ENCODE assay signal across 32 mouse cellular contexts in the genomic region with DNA sequence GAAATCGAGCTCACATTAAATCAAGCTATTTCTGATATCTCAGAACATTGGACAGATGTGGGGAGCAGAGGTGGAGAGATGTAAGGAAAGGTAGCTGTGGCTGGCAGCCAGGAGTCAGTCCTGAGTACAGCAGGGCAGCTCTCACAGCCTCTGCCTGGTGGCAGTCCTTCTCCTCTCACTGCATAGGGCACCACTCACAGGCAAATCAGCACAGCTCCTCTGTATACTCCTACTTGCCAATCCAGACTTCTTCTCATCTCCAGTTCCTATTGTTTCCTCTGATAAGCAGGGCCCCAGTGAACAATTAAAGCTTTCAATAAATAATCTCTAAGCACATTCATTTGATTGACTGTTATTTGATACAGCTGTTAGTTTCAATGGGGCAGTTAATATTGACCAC.
A peak's percentile ranks its signal among the peaks of the same experiment; 100 is the strongest.
DNase-seq lines count a peak whose midpoint lies in the region; ATAC-seq and TF ChIP-seq lines count a peak whose summit lies in the region.
"Had no signal": no experiment of that assay in that cellular context is flagged by ENCODE, and none has a peak within 500 bp of the region (broad histone marks: within the 10 kb centered on the region; RNA-seq: fewer than 3 reads in every experiment).

No protein-coding gene starts in this region.

- no peak overlapping the region for H3K4me3 ChIP-seq in heart, postnatal 0 days (ENCODE audit: low read depth, low read length)
- no peak overlapping the region for H3K4me3 ChIP-seq in heart, embryonic 11.5 days (ENCODE audit: low read depth, low read length)
- H3K4me3 ChIP-seq in midbrain, embryonic 15.5 days: no peak overlapping the region
- no peak overlapping the region for H3K4me3 ChIP-seq in midbrain, embryonic 13.5 days (replicated peaks)
- no peak overlapping the region for H3K4me3 ChIP-seq in neural tube, embryonic 12.5 days
- H3K4me3 ChIP-seq in neural tube, embryonic 15.5 days (replicated peaks): no peak overlapping the region
- no peak overlapping the region for H3K4me3 ChIP-seq in thymus, adult 2 months (ENCODE audit: control insufficient read depth, insufficient read depth, low read length)
- H3K4me3 ChIP-seq: embryonic facial prominence, embryonic 12.5 days; heart, embryonic 10.5 days; layer of hippocampus, adult 2 months; limb, embryonic 10.5 days; limb, embryonic 15.5 days; liver, embryonic 13.5 days; megakaryocyte, embryonic 14.5 days had no signal

- 47% methylated on average over 1 of the region's 1 CpGs for WGBS in heart, postnatal 0 days
- 69% methylated on average over 1 of the region's 1 CpGs for WGBS in heart, embryonic 11.5 days (ENCODE audit: insufficient replicate concordance)
- WGBS in midbrain, embryonic 15.5 days: 80% methylated on average over 1 of the region's 1 CpGs
- WGBS in midbrain, embryonic 13.5 days: 93% methylated on average over 1 of the region's 1 CpGs
- 87% methylated on average over 1 of the region's 1 CpGs for WGBS in neural tube, embryonic 12.5 days
- 69% methylated on average over 1 of the region's 1 CpGs for WGBS in neural tube, embryonic 15.5 days
- WGBS in thymus, adult 2 months: 70% methylated on average over 1 of the region's 1 CpGs

- ATAC-seq in heart, postnatal 0 days (ENCODE audit: insufficient read depth, low read depth): no peak
- no peak for ATAC-seq in heart, embryonic 11.5 days (replicated peaks; ENCODE audit: insufficient number of reproducible peaks, low FRiP score, low TSS enrichment)
- ATAC-seq in midbrain, embryonic 15.5 days (replicated peaks): peak; percentile 57; the same call in 1 of the 2 replicates
- no peak for ATAC-seq in midbrain, embryonic 13.5 days
- ATAC-seq in neural tube, embryonic 12.5 days (ENCODE audit: low FRiP score, low read depth): peak; percentile 64; the same call in 1 of the 2 replicates
- ATAC-seq in neural tube, embryonic 15.5 days (ENCODE audit: low FRiP score): peak; percentile 68; the same call in 1 of the 2 replicates
- ATAC-seq: inflammation-experienced regulatory T-cells, adult 6 months; lung, postnatal 0 days had no signal

- TF ChIP-seq POLR2A in thymus, adult 2 months (IDR thresholded peaks at IDR 0.05; ENCODE audit: control insufficient read depth, extremely low read depth, insufficient read depth, low read length, poor library complexity): no peak

- H3K4me2 ChIP-seq in heart, postnatal 0 days (ENCODE audit: low read depth, low read length): no peak overlapping the region
- no peak overlapping the region for H3K4me2 ChIP-seq in heart, embryonic 11.5 days
- no peak overlapping the region for H3K4me2 ChIP-seq in midbrain, embryonic 15.5 days
- H3K4me2 ChIP-seq in midbrain, embryonic 13.5 days (replicated peaks): no peak overlapping the region
- H3K4me2 ChIP-seq in neural tube, embryonic 12.5 days (replicated peaks): no peak overlapping the region
- H3K4me2 ChIP-seq in neural tube, embryonic 15.5 days: no peak overlapping the region
- H3K4me2 ChIP-seq: embryonic facial prominence, embryonic 12.5 days; limb, embryonic 15.5 days; liver, embryonic 13.5 days had no signal

- peaks cover 10% of the 10 kb centered on the region for H3K4me1 ChIP-seq in heart, postnatal 0 days (ENCODE audit: control insufficient read depth, insufficient read depth)
- H3K4me1 ChIP-seq in heart, embryonic 11.5 days (ENCODE audit: control insufficient read depth, insufficient read depth, low read length): peaks cover 23% of the 10 kb centered on the region
- H3K4me1 ChIP-seq in midbrain, embryonic 15.5 days: no peaks in the 10 kb centered on the region
- peaks cover 3% of the 10 kb centered on the region; the same call in 1 of the 2 replicates for H3K4me1 ChIP-seq in midbrain, embryonic 13.5 days (replicated peaks)
- peaks cover 49% of the 10 kb centered on the region for H3K4me1 ChIP-seq in neural tube, embryonic 12.5 days
- peaks cover 28% of the 10 kb centered on the region for H3K4me1 ChIP-seq in neural tube, embryonic 15.5 days
- H3K4me1 ChIP-seq in thymus, adult 2 months (replicated peaks; ENCODE audit: control insufficient read depth, insufficient read depth, low read length): no peaks in the 10 kb centered on the region

- intact Hi-C loops in left cerebral cortex, postnatal 10 days (cut with DNase I): no loop called here

- DNase-seq in heart, postnatal 0 days (ENCODE audit: low spot score): no peak
- DNase-seq in left cerebral cortex, postnatal 10 days (ENCODE audit: extremely low spot score in 1 of 2, low spot score in 2 of 2): no peak
- DNase-seq in thymus, adult 2 months: no peak
- DNase-seq: adrenal gland, postnatal 25 days; B cell, adult 2 months; cerebellum, adult 11-12 months; cerebellum, adult 9-11 months; embryo, embryonic 11 days; gastrocnemius, postnatal 10 days; heart, postnatal 10 days; kidney, adult 11 months; kidney, postnatal 36 days; layer of hippocampus, postnatal 36 days; liver, embryonic 13.5 days; lung, adult 18-20 months; lung, postnatal 4 days; midbrain, embryonic 14.5 days; right cerebral cortex, adult 18-20 months; spleen, adult 18-20 months had no signal

- no peaks in the 10 kb centered on the region for H3K36me3 ChIP-seq in heart, postnatal 0 days (replicated peaks; ENCODE audit: control insufficient read depth, insufficient read depth, low read length)
- no peaks in the 10 kb centered on the region for H3K36me3 ChIP-seq in heart, embryonic 11.5 days (ENCODE audit: control insufficient read depth, insufficient read depth, low read length)
- H3K36me3 ChIP-seq in midbrain, embryonic 15.5 days (replicated peaks): no peaks in the 10 kb centered on the region
- H3K36me3 ChIP-seq in midbrain, embryonic 13.5 days: no peaks in the 10 kb centered on the region
- H3K36me3 ChIP-seq in neural tube, embryonic 12.5 days: no peaks in the 10 kb centered on the region
- no peaks in the 10 kb centered on the region for H3K36me3 ChIP-seq in neural tube, embryonic 15.5 days
- H3K36me3 ChIP-seq in thymus, adult 2 months (ENCODE audit: control insufficient read depth, insufficient read depth, low read length): no peaks in the 10 kb centered on the region
- H3K36me3 ChIP-seq: embryonic facial prominence, embryonic 12.5 days; heart, embryonic 10.5 days; limb, embryonic 10.5 days; limb, embryonic 15.5 days; liver, embryonic 13.5 days had no signal

- no peaks in the 10 kb centered on the region for H3K27me3 ChIP-seq in heart, postnatal 0 days (ENCODE audit: control insufficient read depth, insufficient read depth, low read length)
- H3K27me3 ChIP-seq in heart, embryonic 11.5 days (ENCODE audit: control insufficient read depth, insufficient read depth, low read length): no peaks in the 10 kb centered on the region
- no peaks in the 10 kb centered on the region for H3K27me3 ChIP-seq in midbrain, embryonic 15.5 days (replicated peaks)
- H3K27me3 ChIP-seq in midbrain, embryonic 13.5 days: peaks cover 13% of the 10 kb centered on the region; the same call in 1 of the 2 replicates
- H3K27me3 ChIP-seq in neural tube, embryonic 12.5 days (replicated peaks): no peaks in the 10 kb centered on the region
- no peaks in the 10 kb centered on the region for H3K27me3 ChIP-seq in neural tube, embryonic 15.5 days (replicated peaks)
- no peaks in the 10 kb centered on the region for H3K27me3 ChIP-seq in thymus, adult 2 months (ENCODE audit: control insufficient read depth, insufficient read depth, low read length)
- H3K27me3 ChIP-seq: embryonic facial prominence, embryonic 12.5 days; limb, embryonic 15.5 days; liver, embryonic 13.5 days had no signal

- H3K9me3 ChIP-seq in heart, postnatal 0 days (replicated peaks; ENCODE audit: control insufficient read depth, low read length): no peaks in the 10 kb centered on the region
- no peaks in the 10 kb centered on the region for H3K9me3 ChIP-seq in heart, embryonic 11.5 days (replicated peaks; ENCODE audit: control insufficient read depth, low read length)
- H3K9me3 ChIP-seq in midbrain, embryonic 15.5 days: no peaks in the 10 kb centered on the region
- H3K9me3 ChIP-seq in midbrain, embryonic 13.5 days: no peaks in the 10 kb centered on the region
- H3K9me3 ChIP-seq in neural tube, embryonic 12.5 days: no peaks in the 10 kb centered on the region
- H3K9me3 ChIP-seq in neural tube, embryonic 15.5 days (replicated peaks): no peaks in the 10 kb centered on the region
- H3K9me3 ChIP-seq: embryonic facial prominence, embryonic 12.5 days; heart, embryonic 10.5 days; limb, embryonic 10.5 days; limb, embryonic 15.5 days; liver, embryonic 13.5 days; megakaryocyte, embryonic 14.5 days had no signal

- 0 out of 2 replicates have a peak, but pooled peaks have one; percentile 0 for TF ChIP-seq CTCF in heart, postnatal 0 days (IDR thresholded peaks at IDR 0.05; ENCODE audit: low read depth)
- TF ChIP-seq CTCF in thymus, adult 2 months (IDR thresholded peaks at IDR 0.05; ENCODE audit: borderline replicate concordance, control insufficient read depth, extremely low read depth, insufficient read depth, low read length, poor library complexity): no peak

- no peak overlapping the region for H3K9ac ChIP-seq in heart, postnatal 0 days (replicated peaks; ENCODE audit: low read depth, low read length)
- no peak overlapping the region for H3K9ac ChIP-seq in heart, embryonic 11.5 days (ENCODE audit: low read depth, low read length)
- no peak overlapping the region for H3K9ac ChIP-seq in midbrain, embryonic 15.5 days
- H3K9ac ChIP-seq in midbrain, embryonic 13.5 days (replicated peaks): no peak overlapping the region
- H3K9ac ChIP-seq in neural tube, embryonic 12.5 days: no peak overlapping the region
- H3K9ac ChIP-seq in neural tube, embryonic 15.5 days (replicated peaks): no peak overlapping the region
- H3K9ac ChIP-seq: embryonic facial prominence, embryonic 12.5 days; limb, embryonic 15.5 days; liver, embryonic 13.5 days had no signal

- TF ChIP-seq EP300 in heart, postnatal 0 days (IDR thresholded peaks at IDR 0.05; ENCODE audit: low read depth): no peak

- H3K27ac ChIP-seq in heart, postnatal 0 days (ENCODE audit: low read depth): no peak overlapping the region; the same call in 1 of the 2 replicates
- no peak overlapping the region for H3K27ac ChIP-seq in heart, embryonic 11.5 days (ENCODE audit: low read depth, low read length)
- H3K27ac ChIP-seq in midbrain, embryonic 15.5 days: no peak overlapping the region
- H3K27ac ChIP-seq in midbrain, embryonic 13.5 days: no peak overlapping the region
- H3K27ac ChIP-seq in neural tube, embryonic 12.5 days: no peak overlapping the region
- H3K27ac ChIP-seq in neural tube, embryonic 15.5 days (replicated peaks): no peak overlapping the region
- H3K27ac ChIP-seq in thymus, adult 2 months (ENCODE audit: control insufficient read depth, insufficient read depth, low read length): no peak overlapping the region
- H3K27ac ChIP-seq: embryonic facial prominence, embryonic 12.5 days; heart, embryonic 10.5 days; layer of hippocampus, adult 2 months; limb, embryonic 10.5 days; limb, embryonic 15.5 days; liver, embryonic 13.5 days had no signal

Comparison
In these comparisons a context has a peak if more than half of its experiments do, and no peak if none do; other contexts are left out.
1. ATAC-seq: peak in midbrain, embryonic 15.5 days (single experiment), neural tube, embryonic 12.5 days (single experiment) and neural tube, embryonic 15.5 days (single experiment); none in heart, postnatal 0 days (single experiment), heart, embryonic 11.5 days (single experiment) and midbrain, embryonic 13.5 days (single experiment).